ENCODE assay signal across 12 mouse cellular contexts in the genomic region with DNA sequence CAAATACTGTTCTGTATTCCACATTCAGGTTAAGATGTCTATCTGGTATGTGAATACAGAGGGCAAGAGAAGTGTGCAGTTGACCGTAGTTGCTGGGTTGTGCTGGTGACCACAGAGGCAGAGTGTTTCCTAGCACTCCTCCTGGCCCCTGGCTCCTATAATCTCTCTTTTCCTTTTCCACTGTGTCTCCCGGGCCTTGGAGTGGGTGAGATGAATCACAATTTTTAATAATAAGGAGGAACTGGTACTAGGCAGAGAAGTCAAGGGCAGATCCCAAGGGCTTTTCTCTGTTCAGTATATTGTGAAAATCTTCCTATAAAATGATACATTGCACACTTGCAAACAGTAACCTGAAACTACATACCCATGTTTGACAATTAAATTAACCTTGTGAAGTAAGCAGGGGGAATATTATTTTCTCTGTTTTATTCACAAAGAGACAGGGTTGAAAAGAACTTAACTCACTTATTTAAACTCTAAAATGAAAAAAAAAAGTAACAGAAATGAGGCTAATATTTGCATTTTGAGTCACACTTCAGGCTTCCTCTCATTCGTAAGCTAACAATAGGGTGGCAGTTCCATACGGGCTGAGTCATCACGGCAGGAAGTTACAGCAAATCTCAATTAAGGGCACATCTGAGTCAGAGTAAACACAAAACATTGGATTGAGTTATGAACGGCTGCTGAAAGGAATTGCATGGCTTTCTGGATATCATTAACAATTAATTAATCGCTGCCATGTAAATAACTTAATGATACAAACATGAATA. TPM values are rescaled to one million over a fixed set of nuclear protein-coding genes. Genes with fewer than 3 reads are reported as not detected.
A peak's percentile ranks its signal among the peaks of the same experiment; 100 is the strongest.
DNase-seq lines count a peak whose midpoint lies in the region; ATAC-seq and TF ChIP-seq lines count a peak whose summit lies in the region.
"Had no signal": no experiment of that assay in that cellular context is flagged by ENCODE, and none has a peak within 500 bp of the region (broad histone marks: within the 10 kb centered on the region; RNA-seq: fewer than 3 reads in every experiment).

No protein-coding gene starts in this region.

- no peak overlapping the region for H3K4me2 ChIP-seq in midbrain, embryonic 11.5 days
- H3K4me2 ChIP-seq: hindbrain, embryonic 15.5 days; neural tube, embryonic 13.5 days had no signal

- CTCF ChIA-PET in Patski (lab: Charles Lee) = no interaction called here

- no peak overlapping the region for H3K4me3 ChIP-seq in kidney, adult 2 months (ENCODE audit: insufficient read depth, low read depth, low read length)
- H3K4me3 ChIP-seq in hindbrain, embryonic 10.5 days = no peak overlapping the region
- no peak overlapping the region for H3K4me3 ChIP-seq in midbrain, embryonic 11.5 days (ENCODE audit: low read depth, low read length)
- H3K4me3 ChIP-seq: hindbrain, embryonic 15.5 days; neural tube, embryonic 13.5 days had no signal

- H3K36me3 ChIP-seq in kidney, adult 2 months (ENCODE audit: control insufficient read depth, insufficient read depth, low read length) = no peaks in the 10 kb centered on the region
- H3K36me3 ChIP-seq in hindbrain, embryonic 10.5 days = no peaks in the 10 kb centered on the region
- no peaks in the 10 kb centered on the region for H3K36me3 ChIP-seq in midbrain, embryonic 11.5 days (ENCODE audit: control insufficient read depth, insufficient read depth, low read length)
- H3K36me3 ChIP-seq: hindbrain, embryonic 15.5 days; neural tube, embryonic 13.5 days had no signal

- POLR2A ChIA-PET in Patski (lab: Charles Lee) = no interaction called here

- no peaks in the 10 kb centered on the region for H3K9me3 ChIP-seq in hindbrain, embryonic 10.5 days
- no peaks in the 10 kb centered on the region for H3K9me3 ChIP-seq in midbrain, embryonic 11.5 days (ENCODE audit: control insufficient read depth, low read length)
- H3K9me3 ChIP-seq: hindbrain, embryonic 15.5 days; neural tube, embryonic 13.5 days had no signal

- peak; percentile 76 for ATAC-seq in Patski
- peak; percentile 87 for ATAC-seq in inflammation-experienced regulatory T-cells, adult 6 months
- ATAC-seq in midbrain, embryonic 11.5 days (ENCODE audit: low FRiP score) = no peak

- no peaks in the 10 kb centered on the region for H3K4me1 ChIP-seq in kidney, adult 2 months (ENCODE audit: control insufficient read depth, insufficient read depth, low read length)
- peaks cover 12% of the 10 kb centered on the region; the same call in 1 of the 2 replicates for H3K4me1 ChIP-seq in hindbrain, embryonic 10.5 days (replicated peaks)
- no peaks in the 10 kb centered on the region for H3K4me1 ChIP-seq in midbrain, embryonic 11.5 days (ENCODE audit: control insufficient read depth, insufficient read depth, low read length)

- peak; percentile 23 for DNase-seq in kidney, adult 2 months
- DNase-seq in kidney, postnatal 10 days = no peak
- DNase-seq in 416B (ENCODE audit: low read depth) (peak; percentile 91), Patski (ENCODE audit: low read depth, low spot score) (no peak)
- DNase-seq in hindbrain, embryonic 10.5 days (ENCODE audit: low spot score) = no peak
- no peak for DNase-seq in midbrain, embryonic 11.5 days (ENCODE audit: low spot score, missing footprints)
- DNase-seq in embryo, embryonic 9.5 days (ENCODE audit: extremely low spot score) = no peak

- in situ Hi-C loops in Patski (cut with MboI; ENCODE audit: low pct_unique_long_range_greater_than_20kb) = loop anchor here (5.0 kb wide), 1 partner anchor 487 kb away; no protein-coding TSS in a partner anchor

- no peak for TF ChIP-seq POLR2A in kidney, adult 2 months (IDR thresholded peaks at IDR 0.05; ENCODE audit: low read depth, low read length)

- TF ChIP-seq CTCF in kidney, adult 2 months (conservative IDR thresholded peaks at IDR 0.05; ENCODE audit: insufficient read depth, insufficient read length, low read depth, low read length) = no peak
- no peak for TF ChIP-seq CTCF in Patski (IDR thresholded peaks at IDR 0.05)

- H3K9ac ChIP-seq in midbrain, embryonic 11.5 days (ENCODE audit: low read length) = no peak overlapping the region
- H3K9ac ChIP-seq: hindbrain, embryonic 15.5 days; neural tube, embryonic 13.5 days had no signal

- no peak overlapping the region for H3K27ac ChIP-seq in kidney, adult 2 months (ENCODE audit: insufficient read depth, low read depth, low read length)
- no peak overlapping the region for H3K27ac ChIP-seq in hindbrain, embryonic 10.5 days
- no peak overlapping the region for H3K27ac ChIP-seq in midbrain, embryonic 11.5 days (ENCODE audit: low read depth, low read length)
- H3K27ac ChIP-seq: hindbrain, embryonic 15.5 days; neural tube, embryonic 13.5 days had no signal

- 53% methylated on average over 7 of the region's 7 CpGs for WGBS in kidney, adult 2 months
- 74% methylated on average over 7 of the region's 7 CpGs for WGBS in hindbrain, embryonic 10.5 days
- 73% methylated on average over 7 of the region's 7 CpGs for WGBS in midbrain, embryonic 11.5 days

- no peaks in the 10 kb centered on the region for H3K27me3 ChIP-seq in kidney, adult 2 months (replicated peaks; ENCODE audit: control insufficient read depth, insufficient read depth, low read length)
- H3K27me3 ChIP-seq in Patski = no peaks in the 10 kb centered on the region
- H3K27me3 ChIP-seq in hindbrain, embryonic 10.5 days (ENCODE audit: insufficient read depth, poor library complexity, severe bottlenecking) = peaks cover 27% of the 10 kb centered on the region; the same call in 1 of the 2 replicates
- no peaks in the 10 kb centered on the region for H3K27me3 ChIP-seq in midbrain, embryonic 11.5 days (ENCODE audit: control insufficient read depth, insufficient read depth, low read length)
- H3K27me3 ChIP-seq: hindbrain, embryonic 15.5 days; neural tube, embryonic 13.5 days had no signal

RNA-seq across cellular contexts. Expression of a gene that starts 30.6 kb away (rescaled TPM):
- not detected in 2 replicates for polyA plus RNA-seq in kidney, adult 2 months (2012; rRNA removed)
- not detected for polyA plus RNA-seq in Patski (2021)
- not detected for polyA plus RNA-seq in inflammation-experienced regulatory T-cells, adult 6 months (2017; shearing (Covaris generic))
- polyA plus RNA-seq in hindbrain, embryonic 10.5 days (2016; fragmentation: Nextera tagmentation; extraction: Ambion mirVana) = not detected in 2 replicates
- polyA plus RNA-seq in midbrain, embryonic 11.5 days (2014; fragmentation: Nextera tagmentation; extraction: Ambion mirVana) = not detected in 2 replicates
- polyA plus RNA-seq: embryonic facial prominence, embryonic 11.5 days; liver, adult 2 months; neural tube, embryonic 13.5 days had no signal

Comparison
In these comparisons a context has a peak if more than half of its experiments do, and no peak if none do; other contexts are left out.
1. DNase-seq: peak in kidney, adult 2 months (single experiment) and 416B (single experiment); none in kidney, postnatal 10 days (single experiment), Patski (single experiment), hindbrain, embryonic 10.5 days (single experiment), midbrain, embryonic 11.5 days (single experiment) and embryo, embryonic 9.5 days (single experiment).